ENCODE assay signal across 34 mouse cellular contexts in the genomic region with DNA sequence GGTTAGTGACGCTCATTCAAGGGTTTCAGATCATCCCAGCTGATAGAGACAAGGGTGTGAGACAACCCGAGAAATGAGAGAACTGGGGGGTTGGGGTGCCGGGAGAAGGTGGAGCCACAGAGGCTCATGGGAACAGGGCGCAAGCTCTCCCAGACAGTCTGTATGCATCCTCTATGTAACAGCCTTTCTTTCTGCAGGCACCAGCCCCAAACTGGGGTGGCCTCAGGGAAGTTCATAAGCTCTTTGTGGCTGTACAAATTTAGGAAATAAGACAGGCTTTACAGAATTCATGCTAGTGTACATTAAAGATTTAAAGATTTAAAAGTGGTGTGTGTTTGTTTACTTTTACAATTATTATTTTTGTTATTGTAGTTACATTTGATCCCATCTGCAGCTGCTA. TPM values are rescaled to one million over a fixed set of nuclear protein-coding genes. Genes with fewer than 3 reads are reported as not detected.
"Had no signal": no experiment of that assay in that cellular context is flagged by ENCODE, and none has a peak within 500 bp of the region (broad histone marks: within the 10 kb centered on the region; RNA-seq: fewer than 3 reads in every experiment).

No protein-coding gene starts in this region.

- H3K27me3 ChIP-seq: kidney, embryonic 15.5 days; liver, embryonic 13.5 days; midbrain, embryonic 12.5 days; midbrain, embryonic 15.5 days had no signal

- H3K36me3 ChIP-seq: kidney, embryonic 15.5 days; liver, embryonic 13.5 days; midbrain, embryonic 12.5 days; midbrain, embryonic 15.5 days had no signal

- H3K27ac ChIP-seq: kidney, embryonic 15.5 days; left cerebral cortex, adult 2 months; liver, embryonic 13.5 days; midbrain, embryonic 12.5 days; midbrain, embryonic 15.5 days; stomach, postnatal 0 days had no signal

- ATAC-seq: midbrain, embryonic 15.5 days had no signal

- H3K9ac ChIP-seq: kidney, embryonic 15.5 days; liver, embryonic 13.5 days; midbrain, embryonic 12.5 days; midbrain, embryonic 15.5 days had no signal

- H3K4me3 ChIP-seq: kidney, embryonic 15.5 days; left cerebral cortex, adult 2 months; liver, embryonic 13.5 days; midbrain, embryonic 12.5 days; midbrain, embryonic 15.5 days; myocyte had no signal

- DNase-seq: kidney, postnatal 10 days; kidney, postnatal 36 days; layer of hippocampus, postnatal 36 days; liver, embryonic 13.5 days; lung, adult 2 months; lung, postnatal 14 days; lung, postnatal 4 days; right cerebral cortex, adult 18-20 months; right cerebral cortex, postnatal 14 days; right cerebral cortex, postnatal 4 days; thymus, adult 2 months; thymus, postnatal 14 days; thymus, postnatal 4 days had no signal

- H3K9me3 ChIP-seq: midbrain, embryonic 15.5 days had no signal

- H3K4me2 ChIP-seq: kidney, embryonic 15.5 days; liver, embryonic 13.5 days; midbrain, embryonic 12.5 days; midbrain, embryonic 15.5 days had no signal

- H3K4me1 ChIP-seq: midbrain, embryonic 12.5 days; midbrain, embryonic 15.5 days had no signal

RNA-seq across cellular contexts. Expression of gene Smco2, which starts 30.4 kb away (rescaled TPM):
- total RNA-seq: layer of hippocampus, adult 8-10 months; layer of hippocampus, postnatal 10 days; layer of hippocampus, postnatal 36 days; left cerebral cortex, adult 2 months; left cerebral cortex, postnatal 10 days; left cerebral cortex, postnatal 36 days; liver, adult 2 months; megakaryocyte progenitor cell, adult 5-6 weeks; megakaryocyte-erythroid progenitor cell, adult 5-6 weeks; monocyte, adult 5-6 weeks had no signal
- polyA plus RNA-seq: kidney, embryonic 15.5 days; limb, embryonic 11.5 days; limb, embryonic 14.5 days; liver, embryonic 13.5 days; liver, embryonic 16.5 days; lung, embryonic 16.5 days; midbrain, embryonic 12.5 days; midbrain, embryonic 15.5 days; myocyte; neural tube, embryonic 11.5 days; neural tube, embryonic 14.5 days; stomach, embryonic 14.5 days; stomach, postnatal 0 days; thymus, adult 2 months had no signal
